Mouse (Mus musculus) midbrain, postnatal 0 days (tissue): ENCODE results near the gene Stac3. TPM values are rescaled to one million over a fixed set of nuclear protein-coding genes. Genes with fewer than 3 reads are reported as not detected.

Experiments used
- ATAC-seq: fragments of 200-750 bp; cut with Nextera tagmentation; 2 replicates; pipeline ENCODE4 v1.8.0; 2017; ENCODE audit warnings: moderate number of reproducible peaks, mild to moderate bottlenecking, moderate TSS enrichment, moderate library complexity; ENCODE audit not compliant: low FRiP score
- DNase-seq: peaks from one replicate; pipeline ENCODE4 v3.0.0-alpha.2; 2015; ENCODE audit warnings: low spot score
- H3K27ac ChIP-seq: fragments of 300-500 bp; sonication (generic); 2 replicates; pipeline ENCODE4 v1.5.1; 2014; ENCODE audit warnings: low read depth, mild to moderate bottlenecking, low read length, mixed read lengths
- H3K27me3 ChIP-seq: fragments of 300-500 bp; sonication (generic); 2 replicates; pipeline ENCODE4 v1.6.1; 2014; ENCODE audit warnings: low read length, control low read depth, mixed read lengths; ENCODE audit not compliant: insufficient read depth
- H3K36me3 ChIP-seq: fragments of 300-500 bp; sonication (generic); 2 replicates; pipeline ENCODE4 v1.6.1; 2014; ENCODE audit warnings: low read length, control low read depth, mixed read lengths; ENCODE audit not compliant: insufficient read depth
- H3K4me1 ChIP-seq: fragments of 300-500 bp; sonication (generic); 2 replicates; pipeline ENCODE4 v1.6.1; 2014; ENCODE audit warnings: mild to moderate bottlenecking, control low read depth, antibody characterized with exemption, low read length, mixed read lengths; ENCODE audit not compliant: insufficient read depth
- H3K4me2 ChIP-seq: fragments of 300-500 bp; sonication (generic); 2 replicates; pipeline ENCODE4 v1.6.1; 2014; ENCODE audit warnings: low read depth, mild to moderate bottlenecking, low read length, mixed read lengths; ENCODE audit not compliant: poor library complexity, severe bottlenecking
- H3K4me3 ChIP-seq: fragments of 300-500 bp; sonication (generic); 2 replicates; pipeline ENCODE4 v1.5.1; 2014; ENCODE audit warnings: low read depth, mild to moderate bottlenecking, low read length, moderate library complexity
- H3K9ac ChIP-seq: fragments of 300-500 bp; sonication (generic); replicated peaks from 2 replicates; pipeline ENCODE4 v1.6.1; 2014; ENCODE audit warnings: mild to moderate bottlenecking, low read length, moderate library complexity, mixed read lengths; ENCODE audit not compliant: poor library complexity, severe bottlenecking
- H3K9me3 ChIP-seq: fragments of 300-500 bp; sonication (generic); 2 replicates; pipeline ENCODE4 v1.6.1; 2016; ENCODE audit warnings: low read length, control low read depth
- CTCF ChIP-seq: IDR thresholded peaks from 2 replicates; pipeline ENCODE4 v1.5.1; 2016; ENCODE audit warnings: antibody characterized with exemption, mild to moderate bottlenecking
- WGBS: fragments of 180-500 bp; shearing (Covaris S2); extraction: QIAGEN DNeasy Blood & Tissue Kit; methylation state at CpG from one replicate; pipeline ENCODE4 v1.1.7; 2014; 5-methylcytosine and 5-hydroxymethylcytosine counted together
- polyA plus RNA-seq: library from polyadenylated mRNA; unstranded; fragments of >200 nt; fragmentation: Nextera tagmentation; extraction: Ambion mirVana; gene quantifications from 2 replicates; pipeline ENCODE4 v1.2.1, GENCODE M21; 2015
- total RNA-seq: library from RNA; depleted of rRNA; stranded (reverse); fragments of >200 nt; gene quantifications from 2 replicates; pipeline ENCODE4 v1.2.3, GENCODE M21; 2014; rRNA removed

Stac3 gene
- total RNA-seq: 1.2 and 2.3 TPM in 2 replicates
- polyA plus RNA-seq: 0.51 and 1.0 TPM in 2 replicates

- Histone ChIP-seq H3K27ac (no peak within 1 kb of the TSS), H3K4me2 (no peak within 1 kb of the TSS), H3K9ac (no peak within 1 kb of the TSS), H3K9me3 (no peaks in the 10 kb centered on the region), H3K4me3 (no peak within 1 kb of the TSS), H3K4me1 (no peaks in the 10 kb centered on the region), H3K27me3 (no peaks in the 10 kb centered on the region), H3K36me3 (peaks cover 36% of the 10 kb centered on the region)
- 81% methylated on average over 13 of the region's 13 CpGs for WGBS
- DNase-seq (no peak), ATAC-seq (no peak)
- TF ChIP-seq CTCF: no peak
These were observed at the start of gene Stac3 for GRCm38 (mm10) chr10:127500894-127501893. TSS of gene Stac3 (plus strand) at chr10:127501686.

DNA sequence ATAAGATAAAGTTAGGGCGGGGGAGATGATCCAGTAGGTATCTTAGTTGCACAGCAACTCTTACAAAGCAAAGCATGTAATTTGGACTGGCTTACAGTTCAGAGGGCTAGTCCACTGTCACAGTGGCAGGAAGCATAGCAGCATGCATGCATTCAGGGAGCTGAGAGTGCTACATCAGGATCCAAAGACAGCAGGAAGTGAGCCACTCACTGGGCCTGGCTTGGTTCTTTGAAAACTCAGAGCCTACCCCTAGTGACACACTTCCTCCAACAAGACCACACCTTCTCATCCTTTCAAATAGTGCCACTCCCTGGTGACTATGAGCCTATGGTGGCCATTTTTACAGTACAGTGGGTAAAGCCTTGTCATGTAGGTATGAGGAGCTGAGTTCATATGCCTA, 47.8 kb upstream of the Stac3 start:
- 100% methylated on average over 1 of the region's 1 CpGs for WGBS
- ATAC-seq (no peak), DNase-seq (no peak)
- no peak overlapping the region for H3K9ac ChIP-seq
- no peak overlapping the region for H3K4me2 ChIP-seq
- H3K36me3 ChIP-seq: peaks cover 50% of the 10 kb centered on the region
- no peak overlapping the region for H3K27ac ChIP-seq
- no peaks in the 10 kb centered on the region for H3K4me1 ChIP-seq
- H3K27me3 ChIP-seq: no peaks in the 10 kb centered on the region
- H3K9me3 ChIP-seq: no peaks in the 10 kb centered on the region
- no peak for TF ChIP-seq CTCF
- no peak overlapping the region for H3K4me3 ChIP-seq

- Histone ChIP-seq H3K36me3 (peaks cover 50% of the 10 kb centered on the region), H3K27me3 (no peaks in the 10 kb centered on the region), H3K4me2 (no peak overlapping the region), H3K9ac (no peak overlapping the region), H3K4me1 (no peaks in the 10 kb centered on the region), H3K27ac (no peak overlapping the region), H3K9me3 (no peaks in the 10 kb centered on the region), H3K4me3 (no peak overlapping the region)
- 69% methylated on average over 5 of the region's 5 CpGs for WGBS
- ATAC-seq: no peak
- TF ChIP-seq CTCF: no peak
- DNase-seq: no peak
These were observed 38.9 kb upstream of the Stac3 start for GRCm38 (mm10) chr10:127462411-127463096.

DNA sequence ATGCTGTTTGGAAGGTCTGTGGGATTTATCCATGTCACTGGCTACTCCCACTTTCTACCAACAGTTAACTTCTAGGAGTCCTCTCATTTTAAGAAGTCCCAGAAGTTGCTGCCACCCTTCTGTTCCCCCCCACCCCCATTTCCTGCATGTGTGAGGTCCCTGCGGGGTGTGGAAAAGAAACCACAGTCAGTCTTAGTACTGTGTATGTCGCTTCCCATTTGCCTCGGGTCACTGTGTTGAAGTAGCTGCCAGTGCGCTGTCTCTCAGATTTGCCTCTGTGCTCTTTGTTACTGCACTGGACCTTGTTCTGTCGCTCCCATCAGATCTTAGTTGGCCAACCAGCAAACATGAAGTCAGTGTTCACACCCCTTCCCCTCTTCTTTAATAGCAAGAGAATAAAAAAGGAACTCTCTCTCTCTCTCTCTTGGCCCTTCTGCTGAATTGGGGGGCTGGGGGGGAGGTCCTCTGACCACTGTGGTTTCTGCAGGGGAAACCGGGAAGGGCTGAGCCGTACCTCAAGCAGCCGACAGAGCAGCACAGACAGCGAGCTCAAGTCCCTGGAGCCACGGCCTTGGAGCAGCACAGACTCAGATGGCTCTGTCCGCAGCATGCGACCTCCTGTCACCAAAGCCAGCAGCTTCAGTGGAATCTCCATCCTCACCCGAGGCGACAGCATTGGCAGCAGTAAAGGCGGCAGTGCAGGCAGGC, 30.1 kb upstream of the Stac3 start:
- 79% methylated on average over 15 of the region's 15 CpGs for WGBS
- Histone ChIP-seq H3K4me2 (no peak overlapping the region), H3K27ac (no peak overlapping the region), H3K9ac (no peak overlapping the region), H3K36me3 (peaks cover 25% of the 10 kb centered on the region), H3K9me3 (no peaks in the 10 kb centered on the region), H3K4me3 (no peak overlapping the region), H3K4me1 (no peaks in the 10 kb centered on the region), H3K27me3 (no peaks in the 10 kb centered on the region)
- ATAC-seq (no peak), DNase-seq (no peak)
- no peak for TF ChIP-seq CTCF

DNA sequence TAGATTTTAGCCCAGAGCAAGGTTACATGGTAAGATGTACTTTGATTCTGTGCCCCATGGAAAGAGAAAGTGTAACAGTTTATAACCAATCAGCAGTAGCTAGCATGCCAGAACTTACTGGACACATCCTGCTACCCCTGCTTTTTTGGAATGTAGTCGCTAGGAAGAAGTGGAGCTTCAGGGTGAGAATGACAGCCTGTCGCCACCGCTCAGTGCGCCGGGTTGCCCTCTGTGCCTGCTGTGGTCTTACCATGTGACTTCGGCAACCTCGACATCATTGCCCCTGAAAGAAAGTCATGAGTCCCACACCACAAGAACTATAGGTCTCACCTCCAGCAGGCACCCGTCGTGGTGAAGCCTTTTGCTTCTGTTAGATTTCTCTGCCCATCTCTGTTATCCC, 28.8 kb upstream of the Stac3 start:
- Histone ChIP-seq H3K36me3 (peaks cover 30% of the 10 kb centered on the region), H3K4me1 (no peaks in the 10 kb centered on the region), H3K9ac (no peak overlapping the region), H3K27ac (no peak overlapping the region), H3K9me3 (no peaks in the 10 kb centered on the region), H3K4me2 (no peak overlapping the region), H3K27me3 (no peaks in the 10 kb centered on the region), H3K4me3 (no peak overlapping the region)
- 88% methylated on average over 9 of the region's 9 CpGs for WGBS
- ATAC-seq (no peak), DNase-seq (no peak)
- no peak for TF ChIP-seq CTCF
